Mouse (Mus musculus) kidney, adult 2 months (tissue): ENCODE results near the gene Olfr481.

Experiments
- CTCF ChIP-seq: fragments of 200-500 bp; conservative IDR thresholded peaks from 2 replicates; pipeline ENCODE4 v1.5.1; 2011; ENCODE audit warnings: low read depth, mild to moderate bottlenecking, control low read depth, low read length, moderate library complexity, mixed read lengths; ENCODE audit not compliant: insufficient read depth, insufficient read length
- POLR2A ChIP-seq: fragments of 200-500 bp; IDR thresholded peaks from one replicate; pipeline ENCODE4 v1.6.1; 2011; ENCODE audit warnings: low read depth, low read length, control low read depth

GRCm38 (mm10) chr7:108050393-108050792 lies 29.3 kb upstream of the Olfr481 start, which contains the start of gene Olfr479:
- TF ChIP-seq CTCF = no peak
- TF ChIP-seq POLR2A = no peak
